Mouse (Mus musculus): ENCODE measurements around the gene Nek6. TPM values are rescaled to one million over a fixed set of nuclear protein-coding genes. Genes with fewer than 3 reads are reported as not detected.
A peak's percentile ranks its signal among the peaks of the same experiment; 100 is the strongest.

The Nek6 gene
- polyA plus RNA-seq, 1 experiment from 2014 or later, result 117 TPM

GRCm38 (mm10) chr2:38501606-38502005 is 9.8 kb upstream of the Nek6 start:
- no peaks in the 10 kb centered on the region for H3K4me1 ChIP-seq (ENCODE audit: control insufficient read depth, insufficient read depth, low read length)
- no peaks in the 10 kb centered on the region for H3K36me3 ChIP-seq (replicated peaks; ENCODE audit: control insufficient read depth, insufficient read depth, low read depth, low read length)
- no peak overlapping the region for H3K4me3 ChIP-seq (ENCODE audit: low read depth, low read length)
- H3K27me3 ChIP-seq (ENCODE audit: control insufficient read depth, insufficient read depth, low read length), result no peaks in the 10 kb centered on the region
- DNase-seq (ENCODE audit: low spot score), result peak; percentile 27
- 25% methylated on average over 1 of the region's 1 CpGs for WGBS
- no peak for ATAC-seq (replicated peaks; ENCODE audit: insufficient number of reproducible peaks, low FRiP score, low TSS enrichment, low read depth)
- H3K27ac ChIP-seq (replicated peaks; ENCODE audit: low read depth, low read length), result no peak overlapping the region
- no peak overlapping the region for H3K9ac ChIP-seq (replicated peaks; ENCODE audit: low read length)
- no peak overlapping the region for H3K4me2 ChIP-seq (ENCODE audit: low read depth, low read length)
- no peaks in the 10 kb centered on the region for H3K9me3 ChIP-seq (replicated peaks; ENCODE audit: control insufficient read depth, low read length)

- Histone ChIP-seq H3K9me3 (replicated peaks; ENCODE audit: control insufficient read depth, low read length) (no peaks in the 10 kb centered on the region), H3K4me2 (ENCODE audit: low read depth, low read length) (no peak overlapping the region), H3K4me1 (ENCODE audit: control insufficient read depth, insufficient read depth, low read length) (no peaks in the 10 kb centered on the region), H3K27me3 (ENCODE audit: control insufficient read depth, insufficient read depth, low read length) (no peaks in the 10 kb centered on the region), H3K27ac (replicated peaks; ENCODE audit: low read depth, low read length) (no peak overlapping the region), H3K9ac (replicated peaks; ENCODE audit: low read length) (no peak overlapping the region), H3K36me3 (replicated peaks; ENCODE audit: control insufficient read depth, insufficient read depth, low read depth, low read length) (no peaks in the 10 kb centered on the region), H3K4me3 (ENCODE audit: low read depth, low read length) (no peak overlapping the region)
- no peak for DNase-seq (ENCODE audit: low spot score)
- WGBS, result 69% methylated on average over 6 of the region's 6 CpGs
- no peak for ATAC-seq (replicated peaks; ENCODE audit: insufficient number of reproducible peaks, low FRiP score, low TSS enrichment, low read depth)
These were observed 9.3 kb upstream of the Nek6 start for GRCm38 (mm10) chr2:38502123-38502522.

- H3K4me2 ChIP-seq (ENCODE audit: low read depth, low read length), result no peak overlapping the region
- no peaks in the 10 kb centered on the region for H3K9me3 ChIP-seq (replicated peaks; ENCODE audit: control insufficient read depth, low read length)
- 92% methylated on average over 3 of the region's 3 CpGs for WGBS
- DNase-seq (ENCODE audit: low spot score) (no peak), ATAC-seq (replicated peaks; ENCODE audit: insufficient number of reproducible peaks, low FRiP score, low TSS enrichment, low read depth) (no peak)
- H3K9ac ChIP-seq (replicated peaks; ENCODE audit: low read length), result no peak overlapping the region
- H3K27me3 ChIP-seq (ENCODE audit: control insufficient read depth, insufficient read depth, low read length), result no peaks in the 10 kb centered on the region
- no peak overlapping the region for H3K4me3 ChIP-seq (ENCODE audit: low read depth, low read length)
- H3K36me3 ChIP-seq (replicated peaks; ENCODE audit: control insufficient read depth, insufficient read depth, low read depth, low read length), result no peaks in the 10 kb centered on the region
- H3K4me1 ChIP-seq (ENCODE audit: control insufficient read depth, insufficient read depth, low read length), result no peaks in the 10 kb centered on the region
- H3K27ac ChIP-seq (replicated peaks; ENCODE audit: low read depth, low read length), result no peak overlapping the region
These were observed 8.7 kb upstream of the Nek6 start for GRCm38 (mm10) chr2:38502747-38503146.

- Histone ChIP-seq H3K4me1 (ENCODE audit: control insufficient read depth, insufficient read depth, low read length) (no peaks in the 10 kb centered on the region), H3K4me2 (ENCODE audit: low read depth, low read length) (no peak overlapping the region), H3K4me3 (ENCODE audit: low read depth, low read length) (no peak overlapping the region), H3K9ac (replicated peaks; ENCODE audit: low read length) (no peak overlapping the region), H3K27me3 (ENCODE audit: control insufficient read depth, insufficient read depth, low read length) (no peaks in the 10 kb centered on the region), H3K27ac (replicated peaks; ENCODE audit: low read depth, low read length) (no peak overlapping the region), H3K9me3 (replicated peaks; ENCODE audit: control insufficient read depth, low read length) (no peaks in the 10 kb centered on the region), H3K36me3 (replicated peaks; ENCODE audit: control insufficient read depth, insufficient read depth, low read depth, low read length) (no peaks in the 10 kb centered on the region)
- 69% methylated on average over 6 of the region's 6 CpGs for WGBS
- ATAC-seq (replicated peaks; ENCODE audit: insufficient number of reproducible peaks, low FRiP score, low TSS enrichment, low read depth), result no peak
- DNase-seq (ENCODE audit: low spot score), result no peak
These were observed 7.1 kb upstream of the Nek6 start for GRCm38 (mm10) chr2:38504311-38504710.

- WGBS, result 65% methylated on average over 1 of the region's 1 CpGs
- Histone ChIP-seq H3K4me2 (ENCODE audit: low read depth, low read length) (no peak overlapping the region), H3K36me3 (replicated peaks; ENCODE audit: control insufficient read depth, insufficient read depth, low read depth, low read length) (no peaks in the 10 kb centered on the region)
These were observed 4.3 kb upstream of the Nek6 start for GRCm38 (mm10) chr2:38507181-38507580.

GRCm38 (mm10) chr2:38509004-38509719 is 2.3 kb upstream of the Nek6 start:
- no peak for ATAC-seq (replicated peaks; ENCODE audit: insufficient number of reproducible peaks, low FRiP score, low TSS enrichment, low read depth)
- no peak for DNase-seq (ENCODE audit: low spot score)
- no peak overlapping the region for H3K4me3 ChIP-seq (ENCODE audit: low read depth, low read length)
- H3K9me3 ChIP-seq (replicated peaks; ENCODE audit: control insufficient read depth, low read length), result no peaks in the 10 kb centered on the region
- no peak overlapping the region for H3K27ac ChIP-seq (replicated peaks; ENCODE audit: low read depth, low read length)
- H3K4me2 ChIP-seq (ENCODE audit: low read depth, low read length), result no peak overlapping the region
- H3K9ac ChIP-seq (replicated peaks; ENCODE audit: low read length), result no peak overlapping the region
- H3K4me1 ChIP-seq (ENCODE audit: control insufficient read depth, insufficient read depth, low read length), result no peaks in the 10 kb centered on the region
- H3K27me3 ChIP-seq (ENCODE audit: control insufficient read depth, insufficient read depth, low read length), result no peaks in the 10 kb centered on the region
- H3K36me3 ChIP-seq (replicated peaks; ENCODE audit: control insufficient read depth, insufficient read depth, low read depth, low read length), result no peaks in the 10 kb centered on the region
- 82% methylated on average over 7 of the region's 7 CpGs for WGBS

More at GRCm38 (mm10) chr2:38507181-38507580, 4.3 kb upstream of the Nek6 start:
- Histone ChIP-seq H3K27me3 (ENCODE audit: control insufficient read depth, insufficient read depth, low read length) (no peaks in the 10 kb centered on the region), H3K9ac (replicated peaks; ENCODE audit: low read length) (no peak overlapping the region), H3K4me3 (ENCODE audit: low read depth, low read length) (no peak overlapping the region), H3K27ac (replicated peaks; ENCODE audit: low read depth, low read length) (no peak overlapping the region), H3K4me1 (ENCODE audit: control insufficient read depth, insufficient read depth, low read length) (no peaks in the 10 kb centered on the region), H3K9me3 (replicated peaks; ENCODE audit: control insufficient read depth, low read length) (no peaks in the 10 kb centered on the region)
- ATAC-seq (replicated peaks; ENCODE audit: insufficient number of reproducible peaks, low FRiP score, low TSS enrichment, low read depth), result no peak
- DNase-seq (ENCODE audit: low spot score), result no peak

GRCm38 (mm10) chr2:38510120-38510519 is 1.3 kb upstream of the Nek6 start:
- no peak overlapping the region for H3K27ac ChIP-seq (replicated peaks; ENCODE audit: low read depth, low read length)
- no peak overlapping the region for H3K4me2 ChIP-seq (ENCODE audit: low read depth, low read length)
- DNase-seq (ENCODE audit: low spot score) (no peak), ATAC-seq (replicated peaks; ENCODE audit: insufficient number of reproducible peaks, low FRiP score, low TSS enrichment, low read depth) (no peak)
- H3K4me3 ChIP-seq (ENCODE audit: low read depth, low read length), result no peak overlapping the region
- H3K27me3 ChIP-seq (ENCODE audit: control insufficient read depth, insufficient read depth, low read length), result no peaks in the 10 kb centered on the region
- H3K4me1 ChIP-seq (ENCODE audit: control insufficient read depth, insufficient read depth, low read length), result no peaks in the 10 kb centered on the region
- WGBS, result 93% methylated on average over 1 of the region's 1 CpGs
- H3K9ac ChIP-seq (replicated peaks; ENCODE audit: low read length), result no peak overlapping the region
- no peaks in the 10 kb centered on the region for H3K9me3 ChIP-seq (replicated peaks; ENCODE audit: control insufficient read depth, low read length)
- no peaks in the 10 kb centered on the region for H3K36me3 ChIP-seq (replicated peaks; ENCODE audit: control insufficient read depth, insufficient read depth, low read depth, low read length)

GRCm38 (mm10) chr2:38512308-38513182 is 1.1 kb downstream of the Nek6 start:
- H3K27me3 ChIP-seq (ENCODE audit: control insufficient read depth, insufficient read depth, low read length), result no peaks in the 10 kb centered on the region
- no peaks in the 10 kb centered on the region for H3K9me3 ChIP-seq (replicated peaks; ENCODE audit: control insufficient read depth, low read length)
- no peaks in the 10 kb centered on the region for H3K36me3 ChIP-seq (replicated peaks; ENCODE audit: control insufficient read depth, insufficient read depth, low read depth, low read length)
- H3K4me1 ChIP-seq (ENCODE audit: control insufficient read depth, insufficient read depth, low read length), result no peaks in the 10 kb centered on the region
- DNase-seq (ENCODE audit: low spot score) (peak; percentile 44), ATAC-seq (replicated peaks; ENCODE audit: insufficient number of reproducible peaks, low FRiP score, low TSS enrichment, low read depth) (no peak)
- H3K9ac ChIP-seq (replicated peaks; ENCODE audit: low read length), result peak overlapping the region; percentile 94
- peak overlapping the region; percentile 83 for H3K4me2 ChIP-seq (ENCODE audit: low read depth, low read length)
- WGBS, result 10% methylated on average over 16 of the region's 16 CpGs
- peak overlapping the region; percentile 91 for H3K4me3 ChIP-seq (ENCODE audit: low read depth, low read length)
- peak overlapping the region; percentile 72 for H3K27ac ChIP-seq (replicated peaks; ENCODE audit: low read depth, low read length)
